Mouse (Mus musculus) forebrain, embryonic 12.5 days (tissue): ENCODE measurements around the gene Slc26a8. TPM values are rescaled to one million over a fixed set of nuclear protein-coding genes. Genes with fewer than 3 reads are reported as not detected.

Experiments
- ATAC-seq: fragments of 200-750 bp; cut with Nextera tagmentation; 2 replicates; pipeline ENCODE4 v1.8.0; 2017; ENCODE audit warnings: moderate TSS enrichment; ENCODE audit not compliant: low FRiP score
- H3K27ac ChIP-seq: fragments of 300-500 bp; sonication (generic); 2 replicates; pipeline ENCODE4 v1.5.1; 2016; ENCODE audit warnings: mild to moderate bottlenecking
- H3K27me3 ChIP-seq: fragments of 300-500 bp; sonication (generic); 2 replicates; pipeline ENCODE4 v1.6.1; 2016; ENCODE audit warnings: mild to moderate bottlenecking
- H3K36me3 ChIP-seq: fragments of 300-500 bp; sonication (generic); replicated peaks from 2 replicates; pipeline ENCODE4 v1.6.1; 2016; ENCODE audit warnings: mild to moderate bottlenecking
- H3K4me1 ChIP-seq: fragments of 300-500 bp; sonication (generic); 2 replicates; pipeline ENCODE4 v1.6.1; 2016
- H3K4me2 ChIP-seq: fragments of 300-500 bp; sonication (generic); 2 replicates; pipeline ENCODE4 v1.6.1; 2016; ENCODE audit warnings: mild to moderate bottlenecking, moderate library complexity
- H3K4me3 ChIP-seq: fragments of 300-500 bp; sonication (generic); replicated peaks from 2 replicates; pipeline ENCODE4 v1.5.1; 2016; ENCODE audit warnings: mild to moderate bottlenecking
- H3K9ac ChIP-seq: fragments of 300-500 bp; sonication (generic); 2 replicates; pipeline ENCODE4 v1.6.1; 2016; ENCODE audit warnings: mild to moderate bottlenecking
- H3K9me3 ChIP-seq: fragments of 300-500 bp; sonication (generic); 2 replicates; pipeline ENCODE4 v1.6.1; 2016
- WGBS: fragments of 180-500 bp; shearing (Covaris S2); methylation state at CpG from one replicate; pipeline ENCODE4 v1.1.7; 2016; 5-methylcytosine and 5-hydroxymethylcytosine counted together
- polyA plus RNA-seq: library from polyadenylated mRNA; unstranded; fragments of >200 nt; fragmentation: Nextera tagmentation; extraction: Ambion mirVana; gene quantifications from 2 replicates; pipeline ENCODE4 v1.2.1, GENCODE M21; 2016

The Slc26a8 gene
- polyA plus RNA-seq, 1 experiment from 2014 or later: 0.80 TPM

DNA sequence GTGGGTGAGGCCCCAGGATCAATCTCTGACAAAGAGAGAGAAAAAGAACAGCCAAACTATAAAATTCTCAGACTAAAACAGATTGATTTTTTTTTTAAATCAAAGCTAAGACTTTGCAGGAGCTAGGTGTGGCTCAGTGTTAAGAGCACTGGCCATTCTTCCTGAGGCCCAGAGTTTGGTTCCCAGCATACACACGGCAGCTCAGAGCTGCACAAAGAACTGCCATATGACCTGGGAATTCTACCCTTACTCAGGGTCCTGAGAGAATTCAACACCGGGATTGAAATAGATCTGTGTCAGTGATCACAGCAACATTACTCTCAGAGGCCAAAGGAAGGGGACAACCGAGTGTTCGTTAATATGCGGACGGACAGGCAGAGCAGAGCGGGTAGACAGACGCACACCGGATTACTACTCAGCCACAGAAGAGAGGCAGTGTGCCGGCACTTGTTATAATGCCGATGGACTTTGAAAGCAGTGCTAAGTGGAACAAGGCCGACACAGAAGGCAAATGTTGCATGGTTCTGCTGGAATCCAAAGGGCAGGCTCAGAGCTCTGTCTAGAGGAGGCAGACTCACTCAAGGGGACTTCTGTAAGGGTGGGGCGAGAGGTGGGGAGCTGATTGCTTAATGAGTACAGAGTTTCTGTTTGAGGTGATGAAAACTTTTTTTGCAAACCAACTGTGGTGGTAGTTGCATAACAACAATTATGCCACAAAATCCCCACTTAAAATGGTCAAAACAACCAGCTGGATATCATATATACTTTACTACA is 7.5 kb downstream of the Slc26a8 start:
- Histone ChIP-seq H3K4me1 (peaks cover 6% of the 10 kb centered on the region; the same call in 1 of the 2 replicates), H3K27me3 (no peaks in the 10 kb centered on the region), H3K4me3 (no peak overlapping the region), H3K9ac (no peak overlapping the region), H3K9me3 (no peaks in the 10 kb centered on the region), H3K36me3 (no peaks in the 10 kb centered on the region), H3K27ac (no peak overlapping the region), H3K4me2 (no peak overlapping the region)
- WGBS: 69% methylated on average over 13 of the region's 13 CpGs
- no peak for ATAC-seq

DNA sequence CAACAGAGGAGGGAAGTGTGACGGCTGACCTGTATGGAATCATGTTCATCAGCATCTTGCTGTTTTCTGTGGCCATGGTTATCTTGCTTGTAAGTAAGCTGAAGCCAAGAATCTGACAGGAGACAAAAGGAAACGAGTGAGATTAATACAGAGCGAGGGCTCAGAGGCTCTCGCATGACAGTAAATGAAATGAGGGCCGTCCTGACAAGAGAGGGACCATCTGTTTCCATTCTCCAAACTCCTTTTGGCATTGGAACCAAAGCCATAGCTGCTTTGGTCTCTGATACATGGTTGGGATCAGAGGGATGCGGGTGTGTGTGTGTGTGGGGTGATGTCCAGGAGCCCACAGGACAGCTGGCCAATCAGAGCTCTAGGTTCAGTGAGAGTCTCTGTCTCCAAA is 30.5 kb downstream of the Slc26a8 start:
- 65% methylated on average over 6 of the region's 6 CpGs for WGBS

DNA sequence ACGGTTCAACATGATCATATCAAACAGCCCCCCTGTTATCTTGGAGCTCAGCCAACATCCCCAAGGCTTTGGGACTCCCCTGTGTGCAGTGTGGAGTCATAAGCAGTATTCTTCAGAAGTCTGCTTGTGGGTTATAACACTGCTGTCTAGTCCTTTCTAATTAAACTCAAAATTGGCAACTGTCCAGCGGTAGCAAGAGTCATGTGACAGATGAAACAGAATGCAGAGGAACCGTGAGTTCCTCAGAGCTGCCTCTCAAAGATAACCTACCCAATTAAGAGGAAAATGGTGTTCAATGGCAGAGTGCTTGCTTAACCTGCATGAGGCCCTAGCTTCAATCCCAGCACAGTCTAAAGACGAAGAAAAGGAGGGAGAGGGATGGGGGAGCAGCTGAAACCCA is 32.1 kb downstream of the Slc26a8 start:
- WGBS: 29% methylated on average over 4 of the region's 4 CpGs
- Histone ChIP-seq H3K4me3 (no peak overlapping the region), H3K9ac (no peak overlapping the region), H3K4me1 (peaks cover 18% of the 10 kb centered on the region), H3K9me3 (no peaks in the 10 kb centered on the region), H3K4me2 (no peak overlapping the region), H3K27ac (peak overlapping the region; percentile 85), H3K36me3 (no peaks in the 10 kb centered on the region), H3K27me3 (no peaks in the 10 kb centered on the region)
- peak; percentile 79; the same call in 1 of the 2 replicates for ATAC-seq

More for the DNA sequence above, 30.5 kb downstream of the Slc26a8 start:
- Histone ChIP-seq H3K4me3 (no peak overlapping the region), H3K4me2 (no peak overlapping the region), H3K9me3 (no peaks in the 10 kb centered on the region), H3K27me3 (no peaks in the 10 kb centered on the region), H3K4me1 (peaks cover 18% of the 10 kb centered on the region), H3K9ac (no peak overlapping the region), H3K36me3 (no peaks in the 10 kb centered on the region), H3K27ac (peak overlapping the region; percentile 46; the same call in 1 of the 2 replicates)
- no peak for ATAC-seq

DNA sequence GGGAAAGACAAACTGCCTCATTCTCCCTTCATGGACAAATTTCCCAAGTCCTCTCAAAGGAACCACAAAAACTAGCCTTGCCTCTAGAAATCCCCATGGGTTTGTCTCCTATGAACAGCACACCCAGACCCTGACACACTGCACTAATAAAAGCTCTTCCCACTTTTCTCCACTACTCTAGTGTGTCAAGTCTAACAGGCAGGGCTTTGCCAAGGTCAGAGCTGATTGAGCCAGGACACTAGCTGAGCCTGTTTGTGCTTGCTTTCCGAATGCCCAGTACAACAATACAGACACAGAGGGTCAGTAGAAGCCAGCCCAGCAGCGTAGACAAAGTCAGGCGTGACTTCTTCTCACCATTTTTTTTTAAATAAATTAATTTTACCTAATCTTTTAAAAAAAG is 39.8 kb downstream of the Slc26a8 start:
- H3K27me3 ChIP-seq: no peaks in the 10 kb centered on the region
- no peak overlapping the region for H3K27ac ChIP-seq
- WGBS: 76% methylated on average over 3 of the region's 3 CpGs
- no peak overlapping the region for H3K9ac ChIP-seq
- ATAC-seq: no peak
- H3K4me1 ChIP-seq: no peaks in the 10 kb centered on the region
- no peaks in the 10 kb centered on the region for H3K9me3 ChIP-seq
- no peaks in the 10 kb centered on the region for H3K36me3 ChIP-seq
- H3K4me2 ChIP-seq: no peak overlapping the region
- H3K4me3 ChIP-seq: no peak overlapping the region

DNA sequence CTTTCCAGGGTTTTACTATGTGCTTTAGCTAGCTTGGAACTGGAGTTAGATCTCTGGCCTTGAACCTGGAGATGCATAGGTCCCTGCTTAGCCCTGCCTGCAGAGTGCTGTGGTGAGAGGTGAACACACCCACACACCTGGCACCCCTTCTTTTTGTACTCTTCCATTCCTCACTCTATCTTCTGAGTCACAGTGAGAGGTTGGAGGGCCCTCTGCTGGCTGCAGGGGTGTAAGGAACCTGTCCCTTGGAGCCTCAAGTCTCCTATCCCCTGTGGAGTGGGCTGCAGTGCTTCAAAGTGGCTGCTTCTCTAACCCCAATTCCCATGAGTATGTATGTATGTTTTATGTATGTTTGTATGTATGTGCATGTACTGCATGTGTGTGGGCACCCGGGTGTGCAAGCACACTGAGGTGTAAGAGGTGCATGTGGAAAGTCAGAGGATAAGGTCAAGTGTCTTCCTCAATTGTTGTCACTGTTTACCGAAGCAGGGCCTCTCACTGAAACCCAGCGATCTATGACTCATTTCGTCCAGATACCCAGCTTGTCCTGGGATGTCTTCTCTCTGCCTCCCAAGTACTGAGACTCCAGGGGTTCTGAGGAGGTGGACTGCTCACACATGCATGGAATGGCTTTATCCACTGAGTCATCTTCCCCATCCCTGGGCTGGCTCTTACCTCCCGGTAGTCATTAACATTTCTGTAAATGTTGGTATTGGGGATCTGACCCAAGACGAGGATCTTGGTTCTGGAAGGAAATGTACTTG is 41.2 kb downstream of the Slc26a8 start:
- ATAC-seq: no peak
- 57% methylated on average over 6 of the region's 6 CpGs for WGBS
- no peak overlapping the region for H3K9ac ChIP-seq

DNA sequence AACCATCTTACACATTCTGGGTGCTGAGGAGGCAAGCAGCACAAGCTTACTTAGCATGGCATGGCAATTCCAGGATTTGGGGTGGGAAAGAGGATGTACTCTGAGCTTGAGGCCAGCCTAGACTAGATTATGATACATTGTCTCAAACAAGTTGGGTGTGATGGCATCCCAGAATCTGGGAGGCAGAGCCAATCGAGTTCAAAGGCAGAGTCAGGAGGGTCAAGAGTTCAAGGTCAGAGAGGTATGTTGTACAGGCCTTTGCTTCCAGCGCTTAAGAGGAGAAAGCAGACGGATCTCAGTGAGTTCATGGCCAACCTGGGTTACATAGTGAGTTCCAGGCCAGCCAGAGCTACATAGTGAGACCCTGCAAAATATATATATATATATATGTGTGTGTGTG is 43.8 kb downstream of the Slc26a8 start:
- 74% methylated on average over 3 of the region's 3 CpGs for WGBS
- no peak overlapping the region for H3K4me3 ChIP-seq
- no peaks in the 10 kb centered on the region for H3K4me1 ChIP-seq
- H3K27ac ChIP-seq: no peak overlapping the region
- H3K9ac ChIP-seq: no peak overlapping the region
- H3K36me3 ChIP-seq: no peaks in the 10 kb centered on the region
- no peak overlapping the region for H3K4me2 ChIP-seq
- H3K9me3 ChIP-seq: no peaks in the 10 kb centered on the region
- no peak for ATAC-seq
- H3K27me3 ChIP-seq: no peaks in the 10 kb centered on the region

More for the DNA sequence above, 41.2 kb downstream of the Slc26a8 start:
- H3K4me2 ChIP-seq: no peak overlapping the region
- no peak overlapping the region for H3K4me3 ChIP-seq
- no peaks in the 10 kb centered on the region for H3K9me3 ChIP-seq
- no peaks in the 10 kb centered on the region for H3K27me3 ChIP-seq
- no peaks in the 10 kb centered on the region for H3K4me1 ChIP-seq
- no peaks in the 10 kb centered on the region for H3K36me3 ChIP-seq
- no peak overlapping the region for H3K27ac ChIP-seq

DNA sequence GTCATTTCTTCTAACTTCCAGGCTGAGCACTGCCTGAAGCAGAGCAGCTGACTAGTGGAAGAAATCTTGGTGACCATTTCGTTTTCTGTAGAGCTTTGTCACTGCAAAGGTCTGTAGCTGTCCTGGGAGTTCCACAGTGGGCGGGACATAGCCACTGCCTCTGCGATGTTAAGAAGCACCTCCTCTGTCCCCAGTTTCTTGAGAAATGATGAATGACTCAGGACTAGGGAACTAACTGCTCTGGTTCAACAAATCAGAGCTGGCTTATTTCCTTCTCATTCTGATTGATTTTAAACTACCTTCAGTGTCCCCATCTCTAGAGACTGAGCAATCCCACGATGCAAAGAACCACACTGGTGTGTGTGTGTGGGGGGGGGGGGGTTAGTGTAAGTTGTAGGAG is 45.9 kb downstream of the Slc26a8 start:
- Histone ChIP-seq H3K4me2 (no peak overlapping the region), H3K36me3 (no peaks in the 10 kb centered on the region), H3K27me3 (no peaks in the 10 kb centered on the region), H3K4me3 (no peak overlapping the region), H3K9me3 (no peaks in the 10 kb centered on the region), H3K4me1 (no peaks in the 10 kb centered on the region), H3K9ac (no peak overlapping the region), H3K27ac (no peak overlapping the region)
- WGBS: 58% methylated on average over 4 of the region's 4 CpGs
- ATAC-seq: no peak

DNA sequence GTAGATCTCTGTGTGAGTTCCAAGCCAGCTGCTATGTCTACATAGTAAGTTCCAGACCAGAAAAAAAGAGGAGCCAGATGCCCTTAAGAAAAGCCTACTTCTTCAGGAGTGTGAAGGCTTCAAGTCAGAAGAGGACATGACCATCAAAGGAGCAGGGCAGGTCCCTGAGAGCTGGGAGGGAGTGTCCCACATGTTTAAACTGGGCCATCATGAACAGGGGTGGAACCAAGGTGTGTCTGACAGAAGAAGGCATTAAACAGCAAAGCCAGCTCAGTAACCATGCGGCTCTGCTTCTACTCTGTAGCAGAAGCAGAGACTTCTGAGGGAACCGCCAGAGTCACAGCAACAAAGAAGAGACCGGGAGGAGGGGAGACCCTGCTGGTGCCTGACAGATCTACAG is 46.3 kb downstream of the Slc26a8 start:
- Histone ChIP-seq H3K27ac (no peak overlapping the region), H3K9ac (no peak overlapping the region), H3K36me3 (no peaks in the 10 kb centered on the region), H3K4me1 (no peaks in the 10 kb centered on the region), H3K27me3 (no peaks in the 10 kb centered on the region), H3K9me3 (no peaks in the 10 kb centered on the region), H3K4me2 (no peak overlapping the region), H3K4me3 (no peak overlapping the region)
- no peak for ATAC-seq
- WGBS: 45% methylated on average over 3 of the region's 3 CpGs

DNA sequence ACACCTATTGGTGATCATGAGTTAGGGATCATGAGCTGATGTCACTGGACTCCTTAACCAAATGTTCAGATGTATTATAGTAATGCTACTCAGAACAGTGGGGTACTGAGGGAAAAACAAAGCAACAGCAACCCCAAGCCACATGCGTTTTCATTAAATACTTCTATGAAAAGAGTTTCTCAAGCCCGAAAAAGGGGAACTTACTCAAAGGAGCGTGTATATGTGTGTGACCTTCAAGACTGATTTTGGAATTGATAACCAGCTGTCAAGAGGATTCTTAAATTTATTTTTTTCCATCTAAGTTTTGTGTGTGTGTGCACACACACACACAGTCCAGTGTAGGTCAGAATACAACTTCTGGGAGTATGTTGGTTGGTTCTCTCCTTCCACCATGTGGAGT is 49.9 kb downstream of the Slc26a8 start:
- WGBS: 85% methylated on average over 3 of the region's 3 CpGs
- Histone ChIP-seq H3K4me2 (no peak overlapping the region), H3K27ac (no peak overlapping the region), H3K27me3 (no peaks in the 10 kb centered on the region), H3K4me3 (no peak overlapping the region), H3K36me3 (no peaks in the 10 kb centered on the region), H3K9ac (no peak overlapping the region), H3K9me3 (no peaks in the 10 kb centered on the region), H3K4me1 (no peaks in the 10 kb centered on the region)
- no peak for ATAC-seq

DNA sequence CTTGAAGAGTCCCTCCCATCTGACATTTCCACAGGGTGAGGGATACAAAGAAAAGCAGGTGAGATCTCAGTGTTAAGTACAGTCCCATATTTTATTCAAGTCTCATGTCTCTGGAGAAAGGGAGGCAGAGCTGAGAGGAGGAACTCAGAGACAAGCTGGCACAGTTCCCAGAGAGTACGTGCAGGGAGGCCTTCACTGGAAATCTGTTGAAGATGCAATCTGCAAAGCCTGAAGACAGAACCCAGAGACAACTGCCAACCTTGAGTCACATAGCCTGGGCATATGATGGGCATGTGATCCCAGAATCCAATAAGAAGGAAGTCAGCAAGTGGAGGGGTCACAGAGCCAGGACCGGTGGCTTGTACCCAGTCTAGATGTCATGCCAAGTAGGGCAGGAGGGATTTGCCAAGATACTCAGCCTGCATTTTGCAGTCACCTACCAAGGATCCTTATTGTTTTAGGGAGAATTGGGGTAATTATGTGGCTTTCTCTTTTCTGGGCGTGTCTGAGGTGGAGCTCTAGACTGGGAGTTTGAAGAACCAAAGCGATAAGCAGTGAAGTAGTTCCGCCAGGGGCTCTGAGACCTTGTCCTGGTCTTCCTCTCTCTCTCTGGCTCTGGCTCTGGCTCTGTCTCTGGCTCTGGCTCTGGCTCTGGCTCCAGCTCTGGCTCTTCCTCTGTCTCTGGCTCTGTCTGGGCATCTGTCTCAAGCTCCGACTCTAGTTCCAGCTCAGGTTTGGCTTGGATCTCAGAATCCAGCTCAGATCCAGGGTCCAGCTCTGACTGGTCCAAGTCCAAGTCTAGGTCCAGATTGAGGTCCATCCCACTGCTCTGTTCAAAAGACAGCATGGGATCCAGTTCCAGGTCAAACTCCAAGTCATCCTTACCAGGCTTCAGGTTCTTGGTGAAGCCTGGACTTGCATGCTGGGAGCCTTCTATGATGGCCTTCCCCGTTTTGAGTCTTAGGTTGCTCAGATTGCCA is 52.0 kb downstream of the Slc26a8 start:
- Histone ChIP-seq H3K4me2 (no peak overlapping the region), H3K4me1 (no peaks in the 10 kb centered on the region)
- WGBS: 90% methylated on average over 7 of the region's 7 CpGs

DNA sequence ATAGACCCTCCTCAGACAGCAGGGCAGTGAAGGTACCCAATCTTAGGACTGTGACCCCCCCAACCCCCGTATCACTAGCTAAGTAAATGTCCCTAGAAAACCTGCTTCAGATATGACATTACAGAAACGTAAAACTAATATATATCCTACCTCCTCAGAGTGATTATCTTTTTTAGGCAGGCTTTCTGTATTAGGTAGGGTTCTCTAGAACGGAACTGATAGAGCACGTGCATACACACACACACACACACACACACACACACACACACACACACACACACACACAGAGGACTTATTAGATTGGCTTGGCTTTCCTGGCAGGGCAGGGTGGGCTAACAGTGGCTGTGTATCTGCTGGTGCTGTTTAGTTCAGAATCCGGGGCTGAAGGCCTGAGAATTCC is 54.2 kb downstream of the Slc26a8 start:
- Histone ChIP-seq H3K4me3 (no peak overlapping the region), H3K27ac (no peak overlapping the region), H3K4me2 (no peak overlapping the region), H3K4me1 (no peaks in the 10 kb centered on the region), H3K9ac (no peak overlapping the region), H3K36me3 (no peaks in the 10 kb centered on the region), H3K9me3 (no peaks in the 10 kb centered on the region), H3K27me3 (no peaks in the 10 kb centered on the region; the same call in 1 of the 2 replicates)
- 76% methylated on average over 5 of the region's 5 CpGs for WGBS
- no peak for ATAC-seq

More for the DNA sequence above, 52.0 kb downstream of the Slc26a8 start:
- H3K27ac ChIP-seq: no peak overlapping the region
- H3K9ac ChIP-seq: no peak overlapping the region
- H3K4me3 ChIP-seq: no peak overlapping the region
- ATAC-seq: no peak
- no peaks in the 10 kb centered on the region; the same call in 1 of the 2 replicates for H3K27me3 ChIP-seq
- no peaks in the 10 kb centered on the region for H3K9me3 ChIP-seq
- no peaks in the 10 kb centered on the region for H3K36me3 ChIP-seq

DNA sequence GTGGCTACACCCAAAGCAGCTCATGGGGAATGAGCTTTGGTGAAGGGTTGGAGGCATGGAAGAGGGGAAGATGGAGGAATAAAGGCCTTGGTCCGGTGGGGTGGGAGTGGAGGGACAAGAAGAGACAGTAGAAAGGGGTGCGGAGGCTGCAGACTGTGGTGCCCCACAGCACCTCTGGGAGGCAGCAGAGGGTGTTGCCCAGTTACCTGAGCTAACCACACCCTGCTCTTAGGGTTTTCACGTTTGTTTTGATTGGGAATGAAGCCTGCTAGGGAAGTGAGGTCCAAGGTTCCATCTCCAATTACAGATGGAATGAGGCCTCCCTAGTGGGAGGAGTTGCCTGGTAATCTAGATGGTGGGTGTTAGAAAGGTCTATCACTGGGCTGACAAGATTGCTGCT is 60.9 kb downstream of the Slc26a8 start:
- WGBS: 49% methylated on average over 3 of the region's 3 CpGs
- Histone ChIP-seq H3K4me1 (0 out of 2 replicates have a peak, but pooled peaks cover 7% of the 10 kb centered on the region), H3K9me3 (no peaks in the 10 kb centered on the region), H3K4me2 (no peak overlapping the region), H3K9ac (no peak overlapping the region), H3K36me3 (no peaks in the 10 kb centered on the region), H3K27me3 (no peaks in the 10 kb centered on the region; the same call in 1 of the 2 replicates), H3K4me3 (no peak overlapping the region), H3K27ac (no peak overlapping the region)
- no peak for ATAC-seq
